Mouse (Mus musculus) myocyte (in vitro differentiated cells): ENCODE measurements around the gene Gipc2. TPM values are rescaled to one million over a fixed set of nuclear protein-coding genes. Genes with fewer than 3 reads are reported as not detected.

ENCODE experiments used
- H3K27me3 ChIP-seq: one replicate; pipeline ENCODE4 v1.6.1; 2011; ENCODE audit not compliant: control insufficient read depth, insufficient read depth, insufficient read length
- H3K36me3 ChIP-seq: one replicate; pipeline ENCODE4 v1.6.1; 2011; ENCODE audit not compliant: control insufficient read depth, insufficient read depth
- H3K4me2 ChIP-seq: one replicate; pipeline ENCODE4 v1.6.1; 2011; ENCODE audit warnings: low read depth, control low read depth
- H3K4me3 ChIP-seq: one replicate; pipeline ENCODE4 v1.5.1; 2011; ENCODE audit warnings: mild to moderate bottlenecking, control low read depth, moderate library complexity
- H3K79me2 ChIP-seq: one replicate; pipeline ENCODE4 v1.6.1; 2011; ENCODE audit not compliant: control insufficient read depth, insufficient read depth
- H3ac ChIP-seq: one replicate; pipeline ENCODE4 v1.6.1; 2011; ENCODE audit not compliant: control insufficient read depth, insufficient read length
- CEBPB ChIP-seq: IDR thresholded peaks from 2 replicates; pipeline ENCODE4 v1.6.1; 2011; ENCODE audit warnings: mild to moderate bottlenecking, moderate library complexity; ENCODE audit not compliant: poor library complexity, insufficient read depth, severe bottlenecking
- E2F4 ChIP-seq: IDR thresholded peaks from one replicate; pipeline ENCODE4 v1.6.1; 2011; ENCODE audit warnings: mild to moderate bottlenecking, control low read depth, moderate library complexity; ENCODE audit not compliant: insufficient read depth
- MAX ChIP-seq: IDR thresholded peaks from one replicate; pipeline ENCODE4 v1.6.1; 2011; ENCODE audit warnings: low read depth, mild to moderate bottlenecking, control low read depth
- MYOD1 ChIP-seq, 3 experiments: IDR thresholded peaks; one replicate each; pipeline ENCODE4 v1.6.1; 2011; ENCODE audit warnings: control low read depth in 2 of 3, low read depth in 2 of 3, mild to moderate bottlenecking in 2 of 3, moderate library complexity in 1 of 3; ENCODE audit not compliant: insufficient read length in 2 of 3, control insufficient read depth in 1 of 3
- MYOG ChIP-seq, 3 experiments: IDR thresholded peaks; one replicate each; pipeline ENCODE4 v1.6.1; 2011; ENCODE audit warnings: control low read depth in 2 of 3, low read depth in 2 of 3, mild to moderate bottlenecking in 2 of 3; ENCODE audit not compliant: insufficient read length in 2 of 3, control insufficient read depth in 1 of 3, insufficient read depth in 1 of 3
- POLR2A ChIP-seq: IDR thresholded peaks from one replicate; pipeline ENCODE4 v1.6.1; 2011; ENCODE audit warnings: low read depth, mild to moderate bottlenecking, control low read depth, moderate library complexity; ENCODE audit not compliant: insufficient read length
- POLR2AphosphoS2 ChIP-seq: IDR thresholded peaks from one replicate; pipeline ENCODE4 v1.6.1; 2011; ENCODE audit warnings: low read depth, control low read depth; ENCODE audit not compliant: insufficient read length
- REST ChIP-seq: IDR thresholded peaks from one replicate; pipeline ENCODE4 v1.6.1; 2011; ENCODE audit warnings: mild to moderate bottlenecking, control low read depth, moderate library complexity; ENCODE audit not compliant: insufficient read depth, insufficient read length
- SRF ChIP-seq: IDR thresholded peaks from one replicate; pipeline ENCODE4 v1.6.1; 2011; ENCODE audit warnings: low read depth; ENCODE audit not compliant: control insufficient read depth, insufficient read length
- TCF12 ChIP-seq: IDR thresholded peaks from one replicate; pipeline ENCODE4 v1.6.1; 2011; ENCODE audit warnings: mild to moderate bottlenecking, control low read depth; ENCODE audit not compliant: poor library complexity, insufficient read depth, severe bottlenecking
- TCF3 ChIP-seq: IDR thresholded peaks from one replicate; pipeline ENCODE4 v1.6.1; 2011; ENCODE audit warnings: low read depth, control low read depth; ENCODE audit not compliant: insufficient read length
- USF1 ChIP-seq: IDR thresholded peaks from one replicate; pipeline ENCODE4 v1.6.1; 2011; ENCODE audit warnings: low read depth, mild to moderate bottlenecking, control low read depth, moderate library complexity
- polyA plus RNA-seq: library from polyadenylated mRNA; unstranded; fragments of >200 nt; fragmentation: generic; extraction: Trizol; gene quantifications from one replicate; pipeline ENCODE4 v1.2.1, GENCODE M21; 2012; ENCODE audit warnings: missing spikeins

The Gipc2 gene
- 0.16 TPM for polyA plus RNA-seq

DNA sequence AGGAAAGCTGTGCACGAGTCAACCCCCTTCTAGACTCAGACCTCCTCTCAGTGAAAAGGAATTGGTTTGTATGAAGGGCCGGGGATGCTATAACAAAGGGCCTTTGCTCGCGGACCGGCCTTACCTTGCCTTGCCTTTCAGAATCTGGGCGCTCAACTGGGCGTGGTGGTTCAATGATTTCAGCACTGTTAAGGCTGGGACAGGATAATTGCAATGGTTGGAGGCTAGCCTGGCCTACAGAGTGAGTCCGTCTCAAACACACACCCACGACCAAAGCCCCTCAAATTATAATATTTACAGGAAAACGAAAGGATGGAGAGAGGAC is at the start of gene Gipc2:
TSS of gene Gipc2 (minus strand) at position 132 of the 325 bp plus-strand sequence.
- no peaks in the 10 kb centered on the region for H3K79me2 ChIP-seq
- no peak for TF ChIP-seq USF1
- no peak for TF ChIP-seq POLR2AphosphoS2
- TF ChIP-seq TCF12, result no peak
- TF ChIP-seq MYOG (IDR thresholded peaks at IDR 0.05; ENCODE audit: control insufficient read depth in 1 of 3, insufficient read depth in 1 of 3, insufficient read length in 2 of 3, low read depth in 2 of 3), result no peak
- no peak for TF ChIP-seq SRF
- no peak for TF ChIP-seq TCF3
- no peak for TF ChIP-seq MYOD1 (IDR thresholded peaks at IDR 0.05; ENCODE audit: control insufficient read depth in 1 of 3, insufficient read length in 2 of 3, low read depth in 2 of 3)
- no peak for TF ChIP-seq POLR2A
- no peak for TF ChIP-seq MAX
- no peak for TF ChIP-seq CEBPB
- no peak for TF ChIP-seq REST
- TF ChIP-seq E2F4, result no peak
- H3ac ChIP-seq, result no peak within 1 kb of the TSS
- no peak within 1 kb of the TSS for H3K4me3 ChIP-seq
- H3K4me2 ChIP-seq, result no peak within 1 kb of the TSS
- no peaks in the 10 kb centered on the region for H3K36me3 ChIP-seq
- H3K27me3 ChIP-seq, result no peaks in the 10 kb centered on the region

DNA sequence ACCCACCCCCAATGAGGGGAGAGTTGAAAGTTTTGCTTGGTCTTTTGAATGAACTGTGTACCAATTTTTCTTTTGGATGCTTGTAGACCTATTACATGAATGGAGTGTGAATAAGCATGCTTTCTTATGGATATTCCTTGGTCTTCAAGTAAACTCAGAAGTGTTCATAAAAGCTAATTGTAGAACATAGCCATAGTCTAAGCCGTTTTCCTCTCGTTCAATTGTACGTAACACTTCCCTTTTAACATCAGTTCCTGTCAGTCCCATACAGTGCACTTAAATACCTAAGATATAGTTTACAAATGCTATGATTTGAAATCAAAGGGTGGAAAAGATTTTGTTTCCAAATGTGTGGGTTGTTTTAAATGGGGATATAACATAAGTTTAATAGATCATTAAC is 47.4 kb upstream of the Gipc2 start:
- no peak for TF ChIP-seq USF1
- no peak for TF ChIP-seq CEBPB
- TF ChIP-seq E2F4, result no peak
- no peak for TF ChIP-seq TCF3
- TF ChIP-seq MYOG (IDR thresholded peaks at IDR 0.05; ENCODE audit: control insufficient read depth in 1 of 3, insufficient read depth in 1 of 3, insufficient read length in 2 of 3, low read depth in 2 of 3), result no peak
- no peak for TF ChIP-seq REST
- TF ChIP-seq POLR2AphosphoS2, result no peak
- no peak for TF ChIP-seq SRF
- TF ChIP-seq MAX, result no peak
- no peak for TF ChIP-seq TCF12
- no peak for TF ChIP-seq MYOD1 (IDR thresholded peaks at IDR 0.05; ENCODE audit: control insufficient read depth in 1 of 3, insufficient read length in 2 of 3, low read depth in 2 of 3)
- no peak for TF ChIP-seq POLR2A
- Histone ChIP-seq H3K4me3 (no peak overlapping the region), H3ac (no peak overlapping the region), H3K79me2 (peaks cover 88% of the 10 kb centered on the region), H3K4me2 (peak overlapping the region; percentile 86), H3K27me3 (no peaks in the 10 kb centered on the region), H3K36me3 (peaks cover 31% of the 10 kb centered on the region)

DNA sequence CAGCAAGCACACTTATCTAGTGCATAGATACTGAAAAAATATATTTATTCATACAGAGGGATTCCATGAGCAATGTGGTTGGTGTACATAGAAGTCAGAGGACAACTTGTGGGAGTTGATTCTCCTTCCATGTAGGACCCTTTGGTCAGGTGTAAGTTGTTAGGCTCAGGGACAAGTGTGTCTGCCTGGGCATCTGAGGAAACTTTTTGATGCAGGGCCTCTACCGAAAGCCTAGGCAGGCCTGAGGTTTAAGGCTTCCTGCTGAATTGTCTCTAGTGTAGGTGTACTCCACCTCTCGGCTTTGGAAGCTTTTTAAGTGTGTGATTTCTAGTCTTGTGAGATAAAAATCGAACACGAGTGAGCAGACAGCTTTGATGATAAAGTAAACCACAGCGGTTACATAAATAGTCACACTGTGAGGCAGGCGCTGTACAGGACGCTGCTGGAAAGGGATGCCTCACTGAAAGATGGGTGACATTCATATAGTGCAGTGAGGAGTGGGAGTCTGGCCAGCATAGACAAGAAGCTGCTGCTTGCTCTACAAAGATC is 45.8 kb upstream of the Gipc2 start:
- no peak overlapping the region for H3ac ChIP-seq
- peaks cover 77% of the 10 kb centered on the region for H3K79me2 ChIP-seq
- no peaks in the 10 kb centered on the region for H3K27me3 ChIP-seq
- H3K4me2 ChIP-seq, result peak overlapping the region; percentile 86
- TF ChIP-seq MYOG (IDR thresholded peaks at IDR 0.05; ENCODE audit: control insufficient read depth in 1 of 3, insufficient read depth in 1 of 3, insufficient read length in 2 of 3, low read depth in 2 of 3) (no peak), POLR2AphosphoS2 (no peak), MYOD1 (IDR thresholded peaks at IDR 0.05; ENCODE audit: control insufficient read depth in 1 of 3, insufficient read length in 2 of 3, low read depth in 2 of 3) (no peak), SRF (no peak), USF1 (no peak), E2F4 (no peak), TCF12 (no peak), TCF3 (no peak), MAX (no peak), CEBPB (no peak), REST (no peak), POLR2A (no peak)
- peaks cover 15% of the 10 kb centered on the region for H3K36me3 ChIP-seq
- peak overlapping the region; percentile 64 for H3K4me3 ChIP-seq

DNA sequence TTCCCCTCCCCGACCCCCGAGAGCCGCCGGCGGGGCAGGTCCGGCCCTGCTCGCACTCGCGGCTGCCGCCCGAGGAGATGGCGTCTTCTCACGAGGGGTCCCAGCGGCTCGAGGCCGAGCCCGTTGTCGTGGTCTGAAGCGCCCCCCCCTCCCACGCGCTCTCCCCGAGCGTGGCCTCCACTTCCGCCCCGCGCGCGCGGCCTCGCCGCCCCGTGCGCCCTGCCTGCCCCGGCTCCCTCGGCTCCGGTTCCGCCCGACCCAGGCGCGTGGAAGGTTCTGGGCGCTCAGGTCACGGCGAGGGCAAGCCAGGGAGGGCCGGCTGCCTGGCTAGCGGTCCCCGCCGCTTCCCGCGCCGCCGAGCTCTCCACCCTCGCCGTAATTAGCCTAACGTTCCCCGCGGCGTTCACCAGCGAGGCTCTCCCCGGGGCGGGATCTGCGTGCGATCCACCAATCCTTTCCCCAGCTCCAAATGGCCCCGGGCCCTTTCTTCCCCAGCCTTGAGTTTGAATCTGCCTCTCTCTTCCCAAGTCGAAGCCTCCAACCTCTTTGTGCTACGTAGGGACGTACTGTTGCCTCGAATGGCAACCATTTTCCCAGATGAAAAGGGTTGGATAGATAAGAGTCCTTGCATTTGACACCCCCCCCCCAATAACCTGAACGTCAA is 44.8 kb upstream of the Gipc2 start:
- Histone ChIP-seq H3K36me3 (peaks cover 9% of the 10 kb centered on the region), H3K79me2 (peaks cover 67% of the 10 kb centered on the region), H3K4me2 (peak overlapping the region; percentile 86), H3K27me3 (no peaks in the 10 kb centered on the region), H3K4me3 (peak overlapping the region; percentile 64), H3ac (peak overlapping the region; percentile 97)
- TF ChIP-seq SRF (no peak), POLR2A (peak; percentile 35), TCF12 (no peak), MYOD1 (IDR thresholded peaks at IDR 0.05; ENCODE audit: control insufficient read depth in 1 of 3, insufficient read length in 2 of 3, low read depth in 2 of 3) (peak in 1 of 3 experiments; percentile 3), E2F4 (no peak), TCF3 (no peak), REST (no peak), MYOG (IDR thresholded peaks at IDR 0.05; ENCODE audit: control insufficient read depth in 1 of 3, insufficient read depth in 1 of 3, insufficient read length in 2 of 3, low read depth in 2 of 3) (peak in 1 of 3 experiments; percentile 3), CEBPB (no peak), POLR2AphosphoS2 (peak; percentile 46), USF1 (no peak), MAX (no peak)
